Mouse (Mus musculus) myocyte (in vitro differentiated cells): ENCODE results near the gene Tiam1.

Experiments
- CEBPB ChIP-seq: IDR thresholded peaks from 2 replicates; pipeline ENCODE4 v1.6.1; 2011; ENCODE audit warnings: mild to moderate bottlenecking, moderate library complexity; ENCODE audit not compliant: poor library complexity, insufficient read depth, severe bottlenecking
- E2F4 ChIP-seq: IDR thresholded peaks from one replicate; pipeline ENCODE4 v1.6.1; 2011; ENCODE audit warnings: mild to moderate bottlenecking, control low read depth, moderate library complexity; ENCODE audit not compliant: insufficient read depth
- MAX ChIP-seq: IDR thresholded peaks from one replicate; pipeline ENCODE4 v1.6.1; 2011; ENCODE audit warnings: low read depth, mild to moderate bottlenecking, control low read depth
- MYOD1 ChIP-seq, 3 experiments: IDR thresholded peaks; one replicate each; pipeline ENCODE4 v1.6.1; 2011; ENCODE audit warnings: control low read depth in 2 of 3, low read depth in 2 of 3, mild to moderate bottlenecking in 2 of 3, moderate library complexity in 1 of 3; ENCODE audit not compliant: insufficient read length in 2 of 3, control insufficient read depth in 1 of 3
- MYOG ChIP-seq, 3 experiments: IDR thresholded peaks; one replicate each; pipeline ENCODE4 v1.6.1; 2011; ENCODE audit warnings: control low read depth in 2 of 3, low read depth in 2 of 3, mild to moderate bottlenecking in 2 of 3; ENCODE audit not compliant: insufficient read length in 2 of 3, control insufficient read depth in 1 of 3, insufficient read depth in 1 of 3
- POLR2A ChIP-seq: IDR thresholded peaks from one replicate; pipeline ENCODE4 v1.6.1; 2011; ENCODE audit warnings: low read depth, mild to moderate bottlenecking, control low read depth, moderate library complexity; ENCODE audit not compliant: insufficient read length
- POLR2AphosphoS2 ChIP-seq: IDR thresholded peaks from one replicate; pipeline ENCODE4 v1.6.1; 2011; ENCODE audit warnings: low read depth, control low read depth; ENCODE audit not compliant: insufficient read length
- SRF ChIP-seq: IDR thresholded peaks from one replicate; pipeline ENCODE4 v1.6.1; 2011; ENCODE audit warnings: low read depth; ENCODE audit not compliant: control insufficient read depth, insufficient read length
- TCF12 ChIP-seq: IDR thresholded peaks from one replicate; pipeline ENCODE4 v1.6.1; 2011; ENCODE audit warnings: mild to moderate bottlenecking, control low read depth; ENCODE audit not compliant: poor library complexity, insufficient read depth, severe bottlenecking
- TCF3 ChIP-seq: IDR thresholded peaks from one replicate; pipeline ENCODE4 v1.6.1; 2011; ENCODE audit warnings: low read depth, control low read depth; ENCODE audit not compliant: insufficient read length
- USF1 ChIP-seq: IDR thresholded peaks from one replicate; pipeline ENCODE4 v1.6.1; 2011; ENCODE audit warnings: low read depth, mild to moderate bottlenecking, control low read depth, moderate library complexity

DNA sequence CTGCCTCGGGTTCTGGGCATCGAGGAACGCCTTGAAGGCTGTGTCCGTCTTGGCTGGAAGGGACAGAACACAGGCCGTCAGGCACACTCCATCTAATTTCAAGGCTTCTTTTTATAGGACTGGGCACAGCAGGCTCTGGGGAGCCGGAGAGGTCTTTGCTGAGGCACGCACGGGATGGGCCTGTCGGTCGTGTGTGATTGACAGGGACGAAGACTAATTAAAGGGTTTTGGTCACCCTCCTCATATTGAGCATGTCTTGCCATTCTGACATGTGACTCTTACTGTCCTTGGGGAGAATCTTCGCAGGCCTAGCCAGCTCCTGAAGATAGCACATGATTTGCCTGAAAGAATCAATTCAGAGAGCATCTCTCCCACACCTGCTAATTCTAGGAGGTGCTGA, 338.4 kb downstream of the Tiam1 start:
- TF ChIP-seq E2F4 (no peak), POLR2A (no peak), TCF12 (no peak), SRF (no peak), MAX (no peak), MYOG (IDR thresholded peaks at IDR 0.05; ENCODE audit: control insufficient read depth in 1 of 3, insufficient read depth in 1 of 3, insufficient read length in 2 of 3, low read depth in 2 of 3) (no peak), USF1 (no peak), CEBPB (no peak), TCF3 (no peak), POLR2AphosphoS2 (no peak), MYOD1 (IDR thresholded peaks at IDR 0.05; ENCODE audit: control insufficient read depth in 1 of 3, insufficient read length in 2 of 3, low read depth in 2 of 3) (no peak)
